Mouse (Mus musculus) spleen, postnatal 10 days (tissue): ENCODE measurements at regions not wholly inside any gene's neighbourhood (a gene's known extent, or its start where the extent isn't known, plus 50 kb on each side); places are given as distances from the start of the nearest gene placed in this dataset.

Experiments used
- DNase-seq, 2 experiments: peaks; one replicate each; pipeline ENCODE4 v3.0.0; 2021 to 2022; ENCODE audit warnings: low spot score in 2 of 2

- DNase-seq, result no peak
Measured at GRCm38 (mm10) chr1:121050695-121051495, 281.5 kb downstream of the Insig2 start.

GRCm38 (mm10) chr1:121051496-121052119 lies 280.8 kb downstream of the Insig2 start:
- DNase-seq, result no peak

- no peak for DNase-seq
Measured at GRCm38 (mm10) chr1:121052120-121052501, 280.3 kb downstream of the Insig2 start.

- no peak for DNase-seq
Measured at GRCm38 (mm10) chr1:121053692-121054091, 278.7 kb downstream of the Insig2 start.

GRCm38 (mm10) chr1:121074569-121074968 lies 257.8 kb downstream of the Insig2 start:
- no peak for DNase-seq

- no peak for DNase-seq
Measured at GRCm38 (mm10) chr1:121082839-121083238, 249.6 kb downstream of the Insig2 start.

GRCm38 (mm10) chr1:121085101-121085727 lies 247.2 kb downstream of the Insig2 start:
- no peak for DNase-seq

GRCm38 (mm10) chr1:121087124-121087887 lies 245.1 kb downstream of the Insig2 start:
- no peak for DNase-seq

GRCm38 (mm10) chr1:121090628-121091027 lies 241.8 kb downstream of the Insig2 start:
- no peak for DNase-seq

- DNase-seq, result no peak
Measured at GRCm38 (mm10) chr1:121092870-121093269, 239.5 kb downstream of the Insig2 start.

- no peak for DNase-seq
Measured at GRCm38 (mm10) chr1:121096551-121097550, 235.5 kb downstream of the Insig2 start.

GRCm38 (mm10) chr1:121111776-121112344 lies 220.5 kb downstream of the Insig2 start:
- no peak for DNase-seq

- no peak for DNase-seq
Measured at GRCm38 (mm10) chr1:121112464-121112863, 219.9 kb downstream of the Insig2 start.

GRCm38 (mm10) chr1:121116626-121117025 lies 215.8 kb downstream of the Insig2 start:
- DNase-seq, result no peak

- no peak for DNase-seq
Measured at GRCm38 (mm10) chr1:121123436-121123835, 209.0 kb downstream of the Insig2 start.

- no peak for DNase-seq
Measured at GRCm38 (mm10) chr1:121136284-121136683, 196.1 kb downstream of the Insig2 start.

GRCm38 (mm10) chr1:121136846-121137245 lies 195.5 kb downstream of the Insig2 start:
- no peak for DNase-seq

GRCm38 (mm10) chr1:121144981-121145380 lies 187.4 kb downstream of the Insig2 start:
- DNase-seq, result no peak

GRCm38 (mm10) chr1:121153476-121153875 lies 178.9 kb downstream of the Insig2 start:
- DNase-seq, result no peak

GRCm38 (mm10) chr1:121154616-121155015 lies 177.8 kb downstream of the Insig2 start:
- DNase-seq, result no peak
